Mouse (Mus musculus) neural tube, embryonic 14.5 days (tissue): ENCODE results near the gene Tfpi. TPM values are rescaled to one million over a fixed set of nuclear protein-coding genes. Genes with fewer than 3 reads are reported as not detected.

Experiments used
- polyA plus RNA-seq: library from polyadenylated mRNA; unstranded; fragments of >200 nt; fragmentation: Nextera tagmentation; extraction: Ambion mirVana; gene quantifications from 2 replicates; pipeline ENCODE4 v1.2.1, GENCODE M21; 2014

Gene Tfpi
- polyA plus RNA-seq, 1 experiment from 2014 or later, result 4.5 TPM

Other genes with a start within 250 kb of the Tfpi start
- 28.4 and 29.6 TPM in 2 replicates for gene Calcrl, start 51.4 kb downstream of the Tfpi start, polyA plus RNA-seq
- 30.1 and 40.4 TPM in 2 replicates for gene Ctnnd1, start 174.0 kb upstream of the Tfpi start, polyA plus RNA-seq
- 0.24 and 0.44 TPM in 2 replicates for gene Btbd18, start 182.3 kb upstream of the Tfpi start, polyA plus RNA-seq
- gene Selenoh, start 194.0 kb upstream of the Tfpi start, polyA plus RNA-seq, result 163 and 181 TPM in 2 replicates
- 0.13 TPM in 1 of 2 replicates, not detected in the other for gene Gm28635, start 201.3 kb upstream of the Tfpi start, polyA plus RNA-seq
- gene Med19, start 201.6 kb upstream of the Tfpi start, polyA plus RNA-seq, result 61.5 and 64.5 TPM in 2 replicates
- gene Tmx2, start 202.4 kb upstream of the Tfpi start, polyA plus RNA-seq, result 311 and 342 TPM in 2 replicates
- gene Zdhhc5, start 238.4 kb upstream of the Tfpi start, polyA plus RNA-seq, result 22.8 and 23.9 TPM in 2 replicates